Comparison of ENCODE assay signal across 18 mouse cellular contexts in the genomic region with DNA sequence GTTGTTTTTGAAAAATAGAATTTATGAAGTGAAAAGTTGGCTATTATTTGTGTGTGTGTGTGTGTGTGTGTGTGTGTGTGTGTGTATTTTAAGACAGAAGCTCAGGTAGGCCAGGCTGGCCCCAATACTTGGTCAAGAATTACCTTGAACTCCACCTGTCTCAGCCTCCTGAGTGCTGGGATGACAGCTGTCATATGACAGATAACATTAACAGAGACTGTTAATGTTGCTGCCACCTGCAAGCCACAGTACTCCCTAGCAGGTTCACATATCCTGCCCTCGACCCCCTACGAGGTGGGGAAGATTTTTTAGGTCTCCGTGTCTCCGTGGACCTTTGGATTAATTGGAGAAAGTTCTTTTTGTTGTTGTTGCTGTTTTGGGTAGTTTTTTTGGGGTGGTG. TPM values are rescaled to one million over a fixed set of nuclear protein-coding genes. Genes with fewer than 3 reads are reported as not detected.
A peak's percentile ranks its signal among the peaks of the same experiment; 100 is the strongest.
DNase-seq lines count a peak whose midpoint lies in the region; ATAC-seq and TF ChIP-seq lines count a peak whose summit lies in the region.
"Had no signal": no experiment of that assay in that cellular context is flagged by ENCODE, and none has a peak within 500 bp of the region (broad histone marks: within the 10 kb centered on the region; RNA-seq: fewer than 3 reads in every experiment).

No protein-coding gene starts in this region.

- ATAC-seq in heart, embryonic 15.5 days (replicated peaks; ENCODE audit: insufficient number of reproducible peaks, insufficient read depth, low FRiP score, low read depth) = no peak
- ATAC-seq in erythroblast, adult 5-6 weeks (replicated peaks; ENCODE audit: low FRiP score, poor library complexity, severe bottlenecking) = peak; percentile 53
- peak; percentile 35 for ATAC-seq in liver, embryonic 13.5 days (ENCODE audit: low read depth)
- ATAC-seq: forebrain, embryonic 14.5 days; hindbrain, embryonic 16.5 days had no signal

- no peaks in the 10 kb centered on the region for H3K27me3 ChIP-seq in heart, embryonic 15.5 days
- H3K27me3 ChIP-seq in heart, adult 2 months (ENCODE audit: control insufficient read depth, insufficient read depth, low read length) = no peaks in the 10 kb centered on the region
- H3K27me3 ChIP-seq in liver, embryonic 13.5 days = no peaks in the 10 kb centered on the region
- no peaks in the 10 kb centered on the region for H3K27me3 ChIP-seq in myocyte (ENCODE audit: control insufficient read depth, insufficient read depth, insufficient read length)

- TF ChIP-seq EP300 in heart, adult 2 months (IDR thresholded peaks at IDR 0.05; ENCODE audit: insufficient read depth, low read depth, low read length) = no peak

- TF ChIP-seq POLR2A in heart, adult 2 months (IDR thresholded peaks at IDR 0.05; ENCODE audit: insufficient read depth, low read depth, low read length) = no peak
- no peak for TF ChIP-seq POLR2A in myocyte (IDR thresholded peaks at IDR 0.05; ENCODE audit: insufficient read length, low read depth)

- H3K9me3 ChIP-seq in heart, embryonic 15.5 days (replicated peaks) = no peaks in the 10 kb centered on the region
- H3K9me3 ChIP-seq in liver, embryonic 13.5 days (replicated peaks) = peaks cover 3% of the 10 kb centered on the region; the same call in 1 of the 2 replicates
- H3K9me3 ChIP-seq: limb, embryonic 10.5 days; midbrain, embryonic 10.5 days had no signal

- WGBS in heart, embryonic 15.5 days = 70% methylated on average over 4 of the region's 4 CpGs
- 82% methylated on average over 4 of the region's 4 CpGs for WGBS in heart, adult 2 months
- 52% methylated on average over 4 of the region's 4 CpGs for WGBS in liver, embryonic 13.5 days (ENCODE audit: insufficient replicate concordance)

- H3K4me3 ChIP-seq in heart, embryonic 15.5 days = no peak overlapping the region
- no peak overlapping the region for H3K4me3 ChIP-seq in heart, adult 2 months
- peak overlapping the region; percentile 13; the same call in 1 of the 2 replicates for H3K4me3 ChIP-seq in liver, embryonic 13.5 days (replicated peaks)
- no peak overlapping the region for H3K4me3 ChIP-seq in myocyte
- H3K4me3 ChIP-seq: limb, embryonic 10.5 days; midbrain, embryonic 10.5 days had no signal

- H3K4me2 ChIP-seq in heart, embryonic 15.5 days = peak overlapping the region; percentile 40; the same call in 1 of the 2 replicates
- peak overlapping the region; percentile 58 for H3K4me2 ChIP-seq in liver, embryonic 13.5 days
- H3K4me2 ChIP-seq in myocyte (ENCODE audit: low read depth) = peak overlapping the region; percentile 44

- no peak for TF ChIP-seq CTCF in heart, adult 2 months (IDR thresholded peaks at IDR 0.05)

- peaks cover 15% of the 10 kb centered on the region for H3K4me1 ChIP-seq in heart, embryonic 15.5 days (replicated peaks)
- no peaks in the 10 kb centered on the region; the same call in 1 of the 2 replicates for H3K4me1 ChIP-seq in heart, adult 2 months (ENCODE audit: control insufficient read depth, insufficient read depth, low read length)
- H3K4me1 ChIP-seq in liver, embryonic 13.5 days (replicated peaks) = peaks cover 63% of the 10 kb centered on the region

- no peaks in the 10 kb centered on the region for H3K36me3 ChIP-seq in heart, embryonic 15.5 days
- H3K36me3 ChIP-seq in heart, adult 2 months (ENCODE audit: control insufficient read depth, insufficient read depth, low read length) = no peaks in the 10 kb centered on the region
- H3K36me3 ChIP-seq in liver, embryonic 13.5 days = no peaks in the 10 kb centered on the region
- no peaks in the 10 kb centered on the region for H3K36me3 ChIP-seq in myocyte (ENCODE audit: control insufficient read depth, insufficient read depth)
- H3K36me3 ChIP-seq: limb, embryonic 10.5 days; midbrain, embryonic 10.5 days had no signal

- H3K27ac ChIP-seq in heart, embryonic 15.5 days = peak overlapping the region; percentile 84
- no peak overlapping the region for H3K27ac ChIP-seq in heart, adult 2 months
- H3K27ac ChIP-seq in liver, embryonic 13.5 days = peak overlapping the region; percentile 87
- H3K27ac ChIP-seq: limb, embryonic 10.5 days; midbrain, embryonic 10.5 days; stomach, postnatal 0 days had no signal

- no peak overlapping the region for H3ac ChIP-seq in myocyte (ENCODE audit: control insufficient read depth, insufficient read length)

- DNase-seq in heart, adult 2 months = no peak
- DNase-seq in liver, embryonic 13.5 days = no peak
- DNase-seq in layer of hippocampus, adult 18-20 months (ENCODE audit: low spot score in 2 of 2) = no peak
- no peak for DNase-seq in spleen, postnatal 14 days (ENCODE audit: low spot score in 2 of 2)
- DNase-seq: adrenal gland, postnatal 14 days; cerebellum, adult 18-20 months; cerebellum, postnatal 36 days; gastrocnemius, postnatal 10 days; kidney, postnatal 4 days; lung, adult 18-20 months had no signal

- intact Hi-C loops in heart, adult 2 months (cut with DNase I) = no loop called here

- H3K79me2 ChIP-seq in heart, adult 2 months (replicated peaks; ENCODE audit: control insufficient read depth, insufficient read depth, low read length) = no peaks in the 10 kb centered on the region
- no peaks in the 10 kb centered on the region for H3K79me2 ChIP-seq in myocyte (ENCODE audit: control insufficient read depth, insufficient read depth)

- no peak overlapping the region for H3K9ac ChIP-seq in heart, embryonic 15.5 days
- H3K9ac ChIP-seq in heart, adult 2 months (ENCODE audit: low read depth, low read length) = no peak overlapping the region
- H3K9ac ChIP-seq in liver, embryonic 13.5 days = peak overlapping the region; percentile 50; the same call in 1 of the 2 replicates

TF ChIP-seq in myocyte, 11 proteins besides CTCF, POLR2A, EP300 and RAD21:
- TF ChIP-seq MYOG (IDR thresholded peaks at IDR 0.05; ENCODE audit: control insufficient read depth in 1 of 3, insufficient read depth in 1 of 3, insufficient read length in 2 of 3, low read depth in 2 of 3) = no peak
- TF ChIP-seq CEBPB (IDR thresholded peaks at IDR 0.05; ENCODE audit: insufficient read depth, poor library complexity, severe bottlenecking) = no peak
- no peak for TF ChIP-seq SRF (IDR thresholded peaks at IDR 0.05; ENCODE audit: control insufficient read depth, insufficient read length, low read depth)
- TF ChIP-seq MYOD1 (IDR thresholded peaks at IDR 0.05; ENCODE audit: control insufficient read depth in 1 of 3, insufficient read length in 2 of 3, low read depth in 2 of 3) = no peak
- TF ChIP-seq USF1 (IDR thresholded peaks at IDR 0.05; ENCODE audit: low read depth) = no peak
- no peak for TF ChIP-seq E2F4 (IDR thresholded peaks at IDR 0.05; ENCODE audit: insufficient read depth)
- no peak for TF ChIP-seq POLR2AphosphoS2 (IDR thresholded peaks at IDR 0.05; ENCODE audit: insufficient read length, low read depth)
- no peak for TF ChIP-seq MAX (IDR thresholded peaks at IDR 0.05; ENCODE audit: low read depth)
- no peak for TF ChIP-seq TCF12 (IDR thresholded peaks at IDR 0.05; ENCODE audit: insufficient read depth, poor library complexity, severe bottlenecking)
- no peak for TF ChIP-seq REST (IDR thresholded peaks at IDR 0.05; ENCODE audit: insufficient read depth, insufficient read length)
- no peak for TF ChIP-seq TCF3 (IDR thresholded peaks at IDR 0.05; ENCODE audit: insufficient read length, low read depth)

RNA-seq across cellular contexts. Expression of a gene that starts 5.2 kb away (rescaled TPM):
- 14.8 and 17.1 TPM in 2 replicates for polyA plus RNA-seq in heart, embryonic 15.5 days (2015; fragmentation: Nextera tagmentation; extraction: Ambion mirVana)
- total RNA-seq in heart, adult 2 months (2021) = 10 to 100 TPM; 22.3 to 22.4 TPM
- 8.7 and 10.1 TPM in 2 replicates for polyA plus RNA-seq in heart, adult 2 months (2012; rRNA removed)
- 8.8 and 16.9 TPM in 2 replicates for total RNA-seq in erythroblast, adult 5-6 weeks (2015; ENCODE audit: low replicate concordance)
- 14.1 and 28.0 TPM in 2 replicates for total RNA-seq in erythroblast, adult 5-6 weeks (2017; ENCODE audit: low replicate concordance)
- polyA plus RNA-seq in liver, embryonic 13.5 days (2015; fragmentation: Nextera tagmentation; extraction: Ambion mirVana) = 10.3 and 12.5 TPM in 2 replicates
- 15.8 TPM for polyA plus RNA-seq in myocyte (2012; fragmentation: generic; extraction: Trizol)
- 10 to 100 TPM; 10.7 to 12.4 TPM for total RNA-seq in layer of hippocampus, adult 18-20 months (2021)

RNA-seq across cellular contexts. Expression of a gene that starts 36.2 kb away (rescaled TPM):
- 12.5 and 13.8 TPM in 2 replicates for polyA plus RNA-seq in heart, embryonic 15.5 days (2015; fragmentation: Nextera tagmentation; extraction: Ambion mirVana)
- 1 to 10 TPM; 3.5 to 4.5 TPM for total RNA-seq in heart, adult 2 months (2021)
- 2.1 and 2.2 TPM in 2 replicates for polyA plus RNA-seq in heart, adult 2 months (2012; rRNA removed)
- total RNA-seq in erythroblast, adult 5-6 weeks (2015; ENCODE audit: low replicate concordance) = 2.5 and 5.6 TPM in 2 replicates
- 2.8 and 4.0 TPM in 2 replicates for total RNA-seq in erythroblast, adult 5-6 weeks (2017; ENCODE audit: low replicate concordance)
- 17.1 and 19.7 TPM in 2 replicates for polyA plus RNA-seq in liver, embryonic 13.5 days (2015; fragmentation: Nextera tagmentation; extraction: Ambion mirVana)
- 5.3 TPM for polyA plus RNA-seq in myocyte (2012; fragmentation: generic; extraction: Trizol)
- total RNA-seq in layer of hippocampus, adult 18-20 months (2021) = 1 to 10 TPM; 7.9 to 9.7 TPM
